Mouse (Mus musculus): ENCODE measurements around the gene Ciao2a.

- TF ChIP-seq POLR2AphosphoS2 (IDR thresholded peaks at IDR 0.05; ENCODE audit: insufficient read length, low read depth): no peak
- no peak for TF ChIP-seq TCF12 (IDR thresholded peaks at IDR 0.05; ENCODE audit: insufficient read depth, poor library complexity, severe bottlenecking)
- TF ChIP-seq CEBPB (IDR thresholded peaks at IDR 0.05; ENCODE audit: insufficient read depth, poor library complexity, severe bottlenecking): no peak
- no peak for TF ChIP-seq POLR2A (IDR thresholded peaks at IDR 0.05; ENCODE audit: insufficient read length, low read depth)
- TF ChIP-seq USF1 (IDR thresholded peaks at IDR 0.05; ENCODE audit: low read depth): no peak
- no peak for TF ChIP-seq MYOG (IDR thresholded peaks at IDR 0.05; ENCODE audit: control insufficient read depth in 1 of 3, insufficient read depth in 1 of 3, insufficient read length in 2 of 3, low read depth in 2 of 3)
- no peak for TF ChIP-seq MAX (IDR thresholded peaks at IDR 0.05; ENCODE audit: low read depth)
These were observed 47.0 kb downstream of the Ciao2a start for GRCm38 (mm10) chr9:66173316-66173855.

All from myocyte (in vitro differentiated cells).